Mouse (Mus musculus) gastrocnemius, adult 8-10 months (tissue): ENCODE results near the gene Supt4a. TPM values are rescaled to one million over a fixed set of nuclear protein-coding genes. Genes with fewer than 3 reads are reported as not detected.

ENCODE experiments used
- DNase-seq, 2 experiments: peaks; one replicate each; pipeline ENCODE4 v3.0.0; 2022; ENCODE audit warnings: low spot score in 2 of 2
- total RNA-seq, 4 experiments: library from RNA; stranded (reverse); gene quantifications; 2 replicates each; pipeline ENCODE4 v1.2.4; 2022

Supt4a gene
- total RNA-seq = 10 to 100 TPM; 33.6 to 41.0 (median 36.9) TPM

DNA sequence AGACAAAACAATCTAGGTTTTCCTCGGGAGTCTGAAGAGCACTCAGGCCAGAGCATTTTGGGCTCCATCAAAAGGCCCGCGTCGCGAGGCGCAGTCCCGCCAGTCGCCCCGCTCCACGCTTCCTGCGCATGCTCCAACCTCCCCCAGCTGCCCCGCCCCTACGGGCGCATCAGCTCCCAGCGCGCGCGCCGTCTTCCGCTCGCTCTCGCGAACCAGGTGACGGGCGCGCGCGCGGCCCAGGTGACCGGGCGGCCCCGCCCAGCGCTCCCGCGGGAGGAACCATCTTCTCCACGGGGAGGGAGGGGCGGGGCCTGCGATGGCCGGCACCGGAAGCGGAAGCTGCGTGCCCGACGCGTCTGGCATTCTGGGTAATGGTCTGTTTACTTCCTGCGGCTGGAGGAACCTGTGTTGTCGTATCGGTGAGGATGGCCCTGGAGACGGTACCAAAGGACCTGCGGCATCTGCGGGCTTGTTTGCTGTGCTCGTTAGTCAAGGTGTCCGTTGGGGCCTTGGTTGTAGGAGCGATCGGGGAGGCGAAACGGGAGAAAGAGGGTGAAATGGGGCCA lies at the start of gene Supt4a:
Supt4a (plus strand) TSS at position 378 of the 566 bp plus-strand sequence.
- peak; percentile 89 to 94 for DNase-seq

DNA sequence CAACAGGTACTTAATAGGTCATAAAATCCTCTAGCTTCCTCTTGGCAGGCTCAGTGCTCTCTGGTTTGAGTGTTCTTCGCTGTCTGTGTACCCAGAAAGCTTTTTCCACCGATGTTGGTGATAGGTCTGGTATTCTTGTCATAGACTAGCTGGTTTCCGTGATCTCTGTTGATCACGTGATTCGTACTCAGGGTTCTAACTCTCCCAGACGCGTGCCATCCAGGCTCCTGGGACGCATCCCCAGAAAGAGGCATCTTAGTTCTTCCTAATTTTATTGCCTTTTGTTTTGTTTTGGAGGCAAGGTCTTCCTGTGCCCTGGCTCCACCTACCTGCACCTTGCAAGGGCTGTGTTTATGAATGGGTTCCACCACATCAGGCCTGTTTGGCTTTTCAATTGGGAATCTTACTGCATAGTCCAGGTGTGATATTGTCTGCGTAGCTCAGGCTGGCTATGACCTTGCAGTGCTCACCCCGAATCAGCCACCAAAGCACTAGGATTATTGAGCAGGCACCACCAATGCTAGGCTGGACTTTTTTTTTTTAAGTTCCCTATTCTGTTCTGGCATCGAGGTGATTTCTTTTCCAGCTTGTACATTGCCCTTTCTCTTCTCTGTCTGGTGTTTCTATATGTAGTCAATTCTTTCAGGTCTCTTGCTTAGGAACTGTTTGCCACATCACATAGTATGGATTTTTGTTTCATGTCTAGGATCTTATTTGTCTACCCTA lies 48.7 kb upstream of the Supt4a start:
- DNase-seq = no peak

- no peak for DNase-seq
Observed at GRCm38 (mm10) chr11:87689402-87689808, 47.9 kb upstream of the Supt4a start.

DNA sequence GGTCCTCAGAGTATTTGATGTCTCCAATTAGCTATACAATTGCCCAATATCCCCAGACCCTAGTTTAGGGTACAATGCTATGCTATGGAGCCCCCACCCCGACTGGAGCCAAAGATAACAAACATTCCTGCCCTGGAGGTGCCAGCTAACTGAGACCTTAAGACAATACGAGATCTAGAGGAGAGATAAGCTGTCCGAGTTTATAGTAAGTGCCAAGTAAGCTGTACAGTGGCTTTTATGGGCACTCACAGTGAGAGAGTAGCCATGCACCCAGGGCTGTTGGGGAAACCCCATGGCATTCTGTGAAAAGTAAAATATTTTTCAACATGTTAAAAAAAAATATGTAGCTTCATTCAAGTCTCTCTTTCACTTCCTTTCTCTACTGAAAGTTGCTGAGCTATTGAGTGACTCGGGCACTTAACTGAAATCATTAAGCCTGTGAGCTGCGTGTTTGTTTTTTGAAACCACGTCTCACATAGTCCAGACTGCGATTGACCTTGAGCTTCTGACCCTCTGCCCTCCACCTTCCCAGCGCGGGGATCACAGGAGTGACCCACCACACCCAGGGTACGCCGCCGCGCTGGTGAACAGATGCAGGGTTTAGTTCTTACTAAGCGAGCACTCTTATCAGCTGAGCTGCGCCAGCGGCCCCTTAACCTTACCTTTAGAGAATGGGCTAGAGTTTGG lies 47.2 kb upstream of the Supt4a start:
- no peak for DNase-seq

GRCm38 (mm10) chr11:87697131-87697682 lies 40.1 kb upstream of the Supt4a start:
- DNase-seq = no peak

- no peak for DNase-seq
Observed at GRCm38 (mm10) chr11:87698126-87698525, 39.2 kb upstream of the Supt4a start.

- no peak for DNase-seq
Observed at GRCm38 (mm10) chr11:87701108-87701507, 36.2 kb upstream of the Supt4a start.

DNA sequence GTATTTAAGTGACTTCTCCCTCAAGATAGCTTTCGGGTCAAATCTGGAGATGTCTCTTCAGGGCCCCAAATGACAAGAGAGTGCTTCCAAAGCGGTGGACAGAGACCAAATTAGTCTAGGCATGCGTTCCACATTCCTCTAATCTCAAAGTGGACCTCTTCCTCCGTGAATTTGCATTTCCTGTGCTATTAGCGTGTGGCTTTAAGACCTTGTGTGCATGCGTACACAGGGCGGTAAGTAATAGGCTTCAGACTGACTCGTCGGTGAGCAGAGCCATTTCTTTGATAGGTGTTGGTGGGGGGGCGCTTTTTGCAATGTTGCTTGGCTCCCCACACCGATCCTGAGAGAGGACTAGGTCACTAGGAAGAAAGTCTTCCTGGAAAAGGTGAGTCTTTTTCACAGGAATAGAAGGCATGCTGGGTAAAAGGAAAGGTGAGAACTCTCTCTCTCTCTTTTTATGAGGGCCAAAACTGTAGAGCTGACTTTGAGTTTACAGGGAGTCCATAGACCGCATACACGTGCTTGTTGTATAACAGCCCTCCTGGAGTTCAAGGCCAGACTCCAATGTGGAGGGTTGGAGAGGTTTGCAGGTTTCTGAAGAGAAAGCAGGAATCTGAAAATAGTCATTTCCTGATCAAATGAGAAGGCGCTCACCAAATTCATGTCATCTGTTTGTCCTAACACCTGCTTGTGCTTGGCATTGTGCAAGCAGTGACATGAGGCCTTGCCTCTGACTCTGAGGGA lies 35.3 kb upstream of the Supt4a start:
- DNase-seq = no peak

GRCm38 (mm10) chr11:87703654-87704053 lies 33.7 kb upstream of the Supt4a start:
- no peak for DNase-seq

DNA sequence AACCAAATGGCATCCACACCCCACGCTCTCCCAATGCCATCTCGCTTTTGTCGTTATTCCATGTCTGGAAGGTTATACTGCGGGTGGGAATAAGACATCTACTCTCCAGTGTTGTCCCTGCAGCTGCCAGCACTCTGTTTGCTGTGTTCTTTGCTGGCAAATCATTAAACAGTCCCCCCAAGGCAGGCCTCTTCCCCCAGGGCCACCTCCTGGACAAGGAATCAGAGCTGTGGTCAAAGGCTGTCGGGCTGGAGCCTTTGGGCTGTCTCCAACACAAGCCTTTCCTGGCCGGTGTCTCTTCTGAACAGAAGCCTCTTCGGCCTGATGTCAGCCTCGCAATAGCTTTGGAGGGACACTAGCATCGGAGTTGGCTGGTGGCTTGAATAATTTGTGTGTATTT lies 33.1 kb upstream of the Supt4a start:
- no peak for DNase-seq

DNA sequence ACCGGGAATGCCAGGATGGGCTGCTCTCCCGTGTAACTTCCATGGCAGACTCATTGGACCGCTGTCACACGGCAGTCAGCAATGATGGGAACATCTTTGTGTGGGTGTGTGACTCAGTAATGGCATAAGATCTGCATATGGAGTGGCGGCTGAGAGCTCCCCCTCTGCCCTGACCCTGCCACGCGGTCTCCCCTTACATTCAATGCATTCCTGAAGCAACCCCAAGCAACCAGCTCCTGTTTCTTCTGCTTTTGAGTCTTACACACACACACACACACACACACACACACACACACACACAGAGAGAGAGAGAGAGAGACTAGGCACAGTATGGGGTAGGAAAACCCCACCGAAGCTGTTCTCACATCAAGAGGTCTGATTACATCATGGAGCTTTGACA lies 29.8 kb upstream of the Supt4a start:
- DNase-seq = no peak

GRCm38 (mm10) chr11:87708979-87709378 lies 28.4 kb upstream of the Supt4a start:
- no peak for DNase-seq

- DNase-seq = no peak
Observed at GRCm38 (mm10) chr11:87709513-87710261, 27.7 kb upstream of the Supt4a start.

- no peak for DNase-seq
Observed at GRCm38 (mm10) chr11:87710262-87710615, 27.1 kb upstream of the Supt4a start.

DNA sequence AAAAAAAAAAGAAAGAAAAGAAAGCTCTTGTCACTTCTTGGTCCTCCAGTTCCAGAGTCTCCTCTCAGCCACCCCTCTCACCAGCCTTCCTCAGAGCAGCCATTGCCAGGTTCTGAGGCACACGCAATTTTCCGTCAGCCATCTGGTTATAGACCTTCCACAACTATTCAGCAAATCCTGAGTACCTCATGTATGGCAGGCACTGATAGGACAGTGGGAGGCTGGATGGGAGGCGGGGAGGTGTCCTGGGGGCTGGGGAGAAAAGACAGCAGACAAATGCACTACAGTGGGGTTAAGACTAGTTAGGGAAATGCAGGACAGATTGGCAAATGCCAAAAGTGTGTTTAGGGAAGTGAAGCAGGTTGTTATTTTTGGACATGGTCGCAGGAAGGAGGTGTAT lies 25.2 kb upstream of the Supt4a start:
- DNase-seq = no peak

GRCm38 (mm10) chr11:87715999-87716398 lies 21.4 kb upstream of the Supt4a start:
- no peak for DNase-seq

- no peak for DNase-seq
Observed at GRCm38 (mm10) chr11:87719526-87719925, 17.8 kb upstream of the Supt4a start.

DNA sequence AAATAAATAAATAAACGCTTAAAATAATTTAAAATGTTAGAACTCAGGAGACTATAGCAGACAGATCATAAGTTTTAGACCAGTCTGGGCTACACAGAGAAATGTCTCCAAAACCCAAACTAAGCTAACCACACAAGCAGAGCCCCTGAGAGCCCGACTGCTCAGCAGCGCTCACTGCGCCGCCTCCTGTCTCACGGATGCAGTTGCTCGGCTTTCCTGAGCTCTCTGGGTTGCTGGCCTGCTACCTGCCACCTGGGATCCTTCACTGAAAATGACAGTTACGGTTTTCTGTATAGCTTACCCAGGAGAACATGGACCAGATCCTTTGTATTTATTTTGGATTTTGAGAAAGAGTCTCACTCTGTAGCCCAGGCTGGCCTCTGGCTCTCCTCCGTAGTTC lies 17.0 kb upstream of the Supt4a start:
- DNase-seq = no peak

- no peak for DNase-seq
Observed at GRCm38 (mm10) chr11:87720839-87721238, 16.5 kb upstream of the Supt4a start.

DNA sequence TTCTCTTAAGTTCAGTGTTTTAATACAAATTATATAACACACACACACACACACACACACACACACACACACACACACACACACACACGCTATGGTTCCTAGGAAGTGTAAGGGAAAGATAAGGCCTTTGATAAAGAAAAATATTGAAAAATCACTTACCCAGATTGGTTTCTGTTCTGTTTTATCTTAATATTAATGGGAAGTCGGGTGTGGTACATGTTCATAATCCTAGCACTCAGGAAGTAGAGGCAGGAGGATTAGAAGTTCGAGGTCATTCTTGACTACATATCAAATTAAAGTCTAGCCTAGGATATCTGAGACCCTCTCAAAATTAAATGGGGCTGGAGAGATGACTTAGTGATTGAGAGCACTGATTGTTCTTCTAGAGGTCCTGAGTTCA lies 15.2 kb upstream of the Supt4a start:
- no peak for DNase-seq

GRCm38 (mm10) chr11:87722891-87723290 lies 14.5 kb upstream of the Supt4a start:
- no peak for DNase-seq
